Mouse (Mus musculus) brain, embryonic 14.5 days (tissue): ENCODE results near the gene Tnfrsf11a.
A peak's percentile ranks its signal among the peaks of the same experiment; 100 is the strongest.

Experiments
- CTCF ChIP-seq: fragments of 200-500 bp; IDR thresholded peaks from 2 replicates; pipeline ENCODE4 v1.5.1; 2012; ENCODE audit warnings: inconsistent platforms, mild to moderate bottlenecking, moderate library complexity, borderline replicate concordance; ENCODE audit not compliant: insufficient read depth, insufficient read length; ENCODE audit errors: extremely low read depth
- POLR2A ChIP-seq: fragments of 200-500 bp; IDR thresholded peaks from 2 replicates; pipeline ENCODE4 v1.6.1; 2012; ENCODE audit warnings: mild to moderate bottlenecking, inconsistent platforms, borderline replicate concordance; ENCODE audit not compliant: poor library complexity, insufficient read depth, insufficient read length, severe bottlenecking; ENCODE audit errors: extremely low read depth

GRCm38 (mm10) chr1:105780457-105781364 is at the start of gene Tnfrsf11a:
- TF ChIP-seq CTCF, result peak; percentile 39; the same call in 1 of the 2 replicates
- TF ChIP-seq POLR2A, result no peak
